Mouse (Mus musculus): ENCODE measurements around the gene Cyp2j12. TPM values are rescaled to one million over a fixed set of nuclear protein-coding genes. Genes with fewer than 3 reads are reported as not detected.
"Not testable (repeated sequence)": the region's sequence is repeated elsewhere in the genome, so short reads cannot be mapped to it uniquely, and the experiment has no call there.

Gene Cyp2j12
- total RNA-seq (2018; cell fraction: chromatin; rRNA removed) = not detected
- not detected for total RNA-seq (2018; cell fraction: cytosol; rRNA removed)
- not detected for total RNA-seq (2018; cell fraction: nucleus; rRNA removed)
- not detected in 3 replicates for polyA plus RNA-seq (2018)

DNA sequence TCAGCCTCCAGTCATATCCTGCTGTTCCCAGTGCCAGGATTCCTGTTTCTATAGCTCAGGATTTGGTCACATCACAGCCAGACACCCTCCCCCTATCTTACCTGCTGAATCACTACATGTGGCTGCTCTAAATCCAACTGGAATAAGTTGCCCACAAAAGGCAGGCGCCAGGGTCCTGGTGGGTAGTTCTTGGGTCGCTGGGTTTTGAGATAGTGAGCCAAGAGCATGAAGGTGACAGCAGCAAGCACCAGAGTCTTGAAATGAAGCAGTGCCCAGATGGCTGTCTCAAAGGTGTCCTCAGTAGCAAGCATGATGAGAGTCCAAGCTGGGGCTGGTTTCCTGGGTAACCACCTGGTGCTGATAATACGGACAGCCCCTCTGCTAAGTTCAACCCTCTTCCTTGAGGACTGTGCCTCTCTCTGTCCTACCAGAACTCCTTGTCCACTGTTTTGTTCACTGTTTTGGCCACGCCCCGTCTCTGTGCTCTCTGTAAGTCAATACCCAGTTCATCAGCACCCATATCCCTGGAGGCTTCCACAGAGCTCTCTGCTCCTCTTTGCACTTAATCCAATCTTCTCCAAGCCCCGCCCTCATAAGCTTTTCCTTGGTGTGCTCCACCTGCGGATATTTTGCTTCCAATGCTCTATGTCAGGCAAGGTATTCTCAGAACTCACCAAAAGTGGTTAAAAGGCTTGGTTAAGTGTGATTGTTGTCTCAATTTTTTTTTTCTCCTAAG lies at the start of gene Cyp2j12:
Cyp2j12 (minus strand) TSS at position 421 of the 736 bp plus-strand sequence.
- H3K4me3 ChIP-seq (ENCODE audit: inconsistent target) = no peak within 1 kb of the TSS
- H3K27ac ChIP-seq = no peak within 1 kb of the TSS
- WGBS (ENCODE audit: missing documents) = 93% methylated on average over 5 of the region's 7 CpGs
- H3K36me3 ChIP-seq (ENCODE audit: inconsistent target) = no peaks in the 10 kb centered on the region
- no peaks in the 10 kb centered on the region for H3K79me2 ChIP-seq (ENCODE audit: inconsistent target)

DNA sequence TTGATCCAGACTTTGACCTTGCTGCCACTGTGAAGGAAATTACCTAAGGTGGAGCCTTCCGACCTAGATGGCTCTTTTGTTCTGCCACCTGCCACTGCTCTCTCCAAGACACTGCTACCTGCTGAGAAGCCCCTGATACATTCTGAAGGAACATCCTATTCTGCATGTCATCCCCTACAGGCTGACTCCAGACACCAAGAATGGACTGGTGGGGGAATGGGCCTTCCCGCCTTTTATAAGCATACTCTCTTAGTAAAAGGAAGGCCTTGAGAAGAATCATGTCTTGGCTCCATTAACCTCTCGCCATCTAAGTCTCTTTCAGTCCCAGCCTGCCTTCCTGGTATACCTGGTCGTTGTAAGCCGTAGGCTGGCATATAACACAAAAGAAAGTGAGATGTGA lies 48.4 kb upstream of the Cyp2j12 start:
- H3K79me2 ChIP-seq (ENCODE audit: inconsistent target); H3K36me3 ChIP-seq (ENCODE audit: inconsistent target); H3K27ac ChIP-seq; H3K4me3 ChIP-seq (ENCODE audit: inconsistent target): not testable (repeated sequence)
- WGBS (ENCODE audit: missing documents) = 91% methylated on average over 5 of the region's 5 CpGs

DNA sequence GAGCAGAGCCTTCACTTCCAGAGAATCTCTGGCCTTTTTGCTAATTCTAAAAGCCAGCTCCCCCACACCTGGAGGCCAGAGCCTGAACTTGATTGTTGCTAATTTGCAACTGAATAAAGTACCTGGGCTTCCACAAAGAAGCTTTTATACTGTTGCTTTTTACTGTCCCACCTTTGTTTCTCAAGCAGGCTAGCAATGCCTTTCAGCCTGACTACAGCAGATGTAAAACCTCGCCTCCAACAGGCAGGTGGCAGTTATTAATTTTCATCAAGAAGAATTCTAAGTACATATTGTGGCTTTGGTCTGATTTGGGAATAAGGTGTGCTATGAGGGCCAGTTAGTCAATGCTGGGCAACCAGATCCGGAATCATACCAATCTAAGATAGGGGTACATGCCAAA lies 47.7 kb upstream of the Cyp2j12 start:
- 80% methylated on average over 1 of the region's 2 CpGs for WGBS (ENCODE audit: missing documents)
- H3K4me3 ChIP-seq (ENCODE audit: inconsistent target) = not testable (repeated sequence)

DNA sequence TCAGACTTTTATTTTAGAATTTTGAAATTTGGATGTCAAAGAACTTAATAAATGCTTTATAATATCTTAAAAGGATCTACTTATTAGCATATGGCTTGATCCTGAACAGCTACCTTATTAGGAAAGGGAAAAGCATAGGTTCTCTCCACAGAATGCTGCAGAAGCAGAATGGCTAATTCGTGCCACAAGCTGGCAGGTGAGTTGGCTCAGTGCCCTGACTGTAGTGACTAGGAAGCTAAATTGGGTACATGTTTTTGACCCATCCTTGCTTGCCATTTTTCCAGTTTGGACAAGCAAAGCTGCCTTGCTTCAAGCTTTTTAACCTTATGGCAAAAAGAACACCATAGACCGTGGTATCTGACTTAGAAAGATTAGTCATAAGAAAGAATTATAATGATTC lies 47.2 kb upstream of the Cyp2j12 start:
- WGBS (ENCODE audit: missing documents) = 87% methylated on average over 2 of the region's 2 CpGs

More for the DNA sequence above, 47.7 kb upstream of the Cyp2j12 start:
- not testable (repeated sequence) for H3K27ac ChIP-seq; H3K36me3 ChIP-seq (ENCODE audit: inconsistent target); H3K79me2 ChIP-seq (ENCODE audit: inconsistent target)

DNA sequence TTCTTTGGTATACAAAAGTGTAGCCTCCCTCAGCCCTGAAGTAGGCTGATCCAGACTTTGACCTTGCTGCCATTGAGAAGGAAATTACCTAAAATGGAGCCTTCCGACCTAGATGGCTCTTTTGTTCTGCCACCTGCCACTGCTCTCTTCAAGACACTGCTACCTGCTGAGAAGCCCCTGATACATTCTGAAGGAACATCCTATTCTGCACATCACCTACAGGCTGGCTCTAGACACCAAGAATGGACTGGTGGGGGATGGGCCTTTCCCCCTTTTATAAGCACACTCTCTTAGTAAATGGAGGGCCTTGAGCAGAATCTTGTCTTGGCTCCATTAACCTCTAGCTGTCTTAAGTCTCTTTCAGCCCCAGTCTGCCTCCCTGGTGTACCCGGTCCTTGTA lies 43.8 kb upstream of the Cyp2j12 start:
- WGBS (ENCODE audit: missing documents) = 100% methylated on average over 2 of the region's 2 CpGs
- not testable (repeated sequence) for H3K27ac ChIP-seq; H3K79me2 ChIP-seq (ENCODE audit: inconsistent target); H3K36me3 ChIP-seq (ENCODE audit: inconsistent target); H3K4me3 ChIP-seq (ENCODE audit: inconsistent target)

More for the DNA sequence above, 47.2 kb upstream of the Cyp2j12 start:
- H3K79me2 ChIP-seq (ENCODE audit: inconsistent target); H3K4me3 ChIP-seq (ENCODE audit: inconsistent target); H3K27ac ChIP-seq; H3K36me3 ChIP-seq (ENCODE audit: inconsistent target): not testable (repeated sequence)

DNA sequence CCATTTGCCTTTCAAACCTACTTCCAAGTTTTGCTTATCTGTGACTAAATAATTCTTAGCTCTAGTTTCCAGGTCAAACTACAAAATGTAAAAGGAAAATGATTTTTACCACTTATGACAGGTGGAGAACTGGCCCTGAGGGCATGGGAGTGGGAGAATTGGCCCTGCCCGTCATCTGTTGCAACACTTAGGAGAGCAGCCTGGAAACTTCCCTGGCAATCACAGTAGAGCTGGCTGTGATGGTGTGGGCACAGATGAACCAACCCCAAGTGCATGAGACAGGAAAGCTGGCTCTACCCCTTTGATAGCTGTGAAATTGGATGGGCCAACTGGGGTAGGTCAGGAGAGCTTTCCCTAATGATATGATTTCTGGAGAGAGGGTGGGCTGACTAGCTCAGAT lies 21.9 kb upstream of the Cyp2j12 start:
- no peak overlapping the region for H3K27ac ChIP-seq
- no peak overlapping the region for H3K4me3 ChIP-seq (ENCODE audit: inconsistent target)
- 100% methylated on average over 1 of the region's 1 CpGs for WGBS (ENCODE audit: missing documents)
- H3K36me3 ChIP-seq (ENCODE audit: inconsistent target) = no peaks in the 10 kb centered on the region
- no peaks in the 10 kb centered on the region for H3K79me2 ChIP-seq (ENCODE audit: inconsistent target)

DNA sequence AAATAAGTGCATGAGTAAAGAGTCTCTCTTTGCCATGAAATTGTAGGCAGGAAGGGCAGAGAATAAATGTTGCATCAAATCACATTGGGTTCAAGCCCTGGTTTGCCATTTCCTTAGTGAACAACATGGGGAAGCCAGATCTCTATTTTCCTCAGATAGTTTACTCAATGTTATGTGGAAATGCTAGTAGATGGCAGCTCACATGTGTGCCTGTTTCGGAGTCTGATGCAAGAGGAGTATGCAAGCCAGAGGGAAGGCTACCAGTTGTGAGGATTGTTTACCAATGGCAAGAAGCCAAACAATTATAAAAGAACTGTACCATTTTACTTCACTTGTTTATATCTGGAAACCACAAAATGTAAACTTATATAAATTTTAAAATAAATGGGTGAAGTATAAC lies 20.6 kb upstream of the Cyp2j12 start:
- WGBS (ENCODE audit: missing documents) = 80% methylated on average over 1 of the region's 1 CpGs
- no peaks in the 10 kb centered on the region for H3K36me3 ChIP-seq (ENCODE audit: inconsistent target)
- no peaks in the 10 kb centered on the region for H3K79me2 ChIP-seq (ENCODE audit: inconsistent target)
- no peak overlapping the region for H3K27ac ChIP-seq
- no peak overlapping the region for H3K4me3 ChIP-seq (ENCODE audit: inconsistent target)

DNA sequence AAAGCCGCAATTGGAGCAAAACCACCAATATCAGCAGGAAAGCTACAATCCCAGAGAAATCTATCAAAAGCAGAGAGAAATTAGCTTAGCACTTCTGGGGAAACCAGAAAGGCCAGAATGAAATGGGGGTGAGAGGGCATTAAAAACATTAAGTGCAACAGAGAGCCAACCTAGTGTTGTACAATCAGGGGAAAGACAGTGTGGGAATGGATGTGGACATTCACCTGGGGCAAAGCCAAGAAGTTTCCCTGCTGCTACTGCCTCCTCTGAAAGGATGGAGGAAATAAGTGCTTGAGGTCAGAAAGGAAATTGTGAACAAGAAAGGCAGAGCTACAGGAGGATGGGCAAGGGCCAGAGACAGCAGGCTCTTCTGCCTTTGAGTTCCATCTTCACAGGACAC lies 1.7 kb downstream of the Cyp2j12 start:
- Histone ChIP-seq H3K36me3 (ENCODE audit: inconsistent target) (no peaks in the 10 kb centered on the region), H3K4me3 (ENCODE audit: inconsistent target) (no peak overlapping the region), H3K79me2 (ENCODE audit: inconsistent target) (no peaks in the 10 kb centered on the region), H3K27ac (no peak overlapping the region)
- WGBS (ENCODE audit: missing documents) = 93% methylated on average over 1 of the region's 1 CpGs

DNA sequence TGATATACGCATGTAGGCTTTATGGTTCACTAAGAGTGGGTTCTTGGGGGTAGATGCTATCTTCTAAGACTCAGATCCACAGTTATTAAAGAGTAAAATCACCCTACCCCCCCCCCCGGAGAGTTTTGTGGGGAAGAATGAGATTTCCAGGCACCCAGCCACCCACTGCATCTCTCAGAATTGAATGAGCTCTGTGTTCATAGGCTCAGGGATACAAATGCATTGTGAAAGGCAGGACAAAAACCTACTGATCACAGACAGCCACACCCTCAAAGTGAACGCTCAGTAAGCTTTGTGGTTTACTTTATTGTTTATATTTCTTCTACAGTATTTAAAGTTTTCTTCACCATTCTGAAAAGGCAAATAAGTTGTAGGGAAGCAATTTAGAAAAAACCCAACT lies 6.7 kb downstream of the Cyp2j12 start:
- WGBS (ENCODE audit: missing documents) = 82% methylated on average over 3 of the region's 3 CpGs
- Histone ChIP-seq H3K36me3 (ENCODE audit: inconsistent target) (no peaks in the 10 kb centered on the region), H3K27ac (no peak overlapping the region), H3K4me3 (ENCODE audit: inconsistent target) (no peak overlapping the region), H3K79me2 (ENCODE audit: inconsistent target) (no peaks in the 10 kb centered on the region)

DNA sequence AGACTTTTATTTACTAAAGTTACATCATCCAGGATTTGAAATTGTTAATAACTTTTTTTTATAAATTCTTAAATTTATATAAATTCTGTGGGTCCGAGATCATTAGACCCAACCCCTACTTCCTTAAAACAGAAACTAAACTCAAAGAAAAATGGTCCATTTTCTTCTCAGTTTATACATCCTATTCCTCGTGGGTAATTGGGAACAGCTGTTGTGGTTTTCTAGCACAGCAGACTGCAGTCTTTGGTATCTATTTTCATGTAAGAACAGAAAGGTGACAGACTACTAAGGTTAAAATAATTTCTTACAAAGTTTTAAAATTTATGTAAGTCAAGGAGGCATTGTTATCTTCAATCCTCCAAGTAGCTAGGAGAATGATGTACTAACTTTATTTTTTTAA lies 44.1 kb downstream of the Cyp2j12 start:
- no peaks in the 10 kb centered on the region for H3K36me3 ChIP-seq (ENCODE audit: inconsistent target)
- no peaks in the 10 kb centered on the region for H3K79me2 ChIP-seq (ENCODE audit: inconsistent target)
- no peak overlapping the region for H3K4me3 ChIP-seq (ENCODE audit: inconsistent target)
- no peak overlapping the region for H3K27ac ChIP-seq
- 50% methylated on average over 2 of the region's 2 CpGs for WGBS (ENCODE audit: missing documents)

DNA sequence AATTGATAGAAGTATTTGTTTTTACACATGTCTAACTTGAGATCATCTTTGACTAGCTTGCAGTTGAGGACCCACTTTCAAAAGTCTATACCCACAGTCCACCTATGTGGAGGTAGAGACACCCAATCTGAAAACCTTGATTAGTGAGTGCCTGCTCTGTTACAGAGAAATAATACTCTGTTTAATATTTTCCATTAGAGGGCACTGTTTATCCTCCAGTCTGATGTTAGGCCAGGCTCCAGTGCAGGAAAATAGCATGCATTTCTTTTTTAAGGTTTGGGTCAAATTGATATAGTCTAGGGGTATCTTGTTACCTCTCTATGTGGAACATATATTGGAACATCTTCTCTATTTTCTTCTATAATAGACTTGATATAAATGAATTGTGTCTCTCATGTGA lies 49.1 kb downstream of the Cyp2j12 start:
- H3K79me2 ChIP-seq (ENCODE audit: inconsistent target) = no peaks in the 10 kb centered on the region
- no peaks in the 10 kb centered on the region for H3K36me3 ChIP-seq (ENCODE audit: inconsistent target)
- no peak overlapping the region for H3K4me3 ChIP-seq (ENCODE audit: inconsistent target)
- H3K27ac ChIP-seq = no peak overlapping the region

DNA sequence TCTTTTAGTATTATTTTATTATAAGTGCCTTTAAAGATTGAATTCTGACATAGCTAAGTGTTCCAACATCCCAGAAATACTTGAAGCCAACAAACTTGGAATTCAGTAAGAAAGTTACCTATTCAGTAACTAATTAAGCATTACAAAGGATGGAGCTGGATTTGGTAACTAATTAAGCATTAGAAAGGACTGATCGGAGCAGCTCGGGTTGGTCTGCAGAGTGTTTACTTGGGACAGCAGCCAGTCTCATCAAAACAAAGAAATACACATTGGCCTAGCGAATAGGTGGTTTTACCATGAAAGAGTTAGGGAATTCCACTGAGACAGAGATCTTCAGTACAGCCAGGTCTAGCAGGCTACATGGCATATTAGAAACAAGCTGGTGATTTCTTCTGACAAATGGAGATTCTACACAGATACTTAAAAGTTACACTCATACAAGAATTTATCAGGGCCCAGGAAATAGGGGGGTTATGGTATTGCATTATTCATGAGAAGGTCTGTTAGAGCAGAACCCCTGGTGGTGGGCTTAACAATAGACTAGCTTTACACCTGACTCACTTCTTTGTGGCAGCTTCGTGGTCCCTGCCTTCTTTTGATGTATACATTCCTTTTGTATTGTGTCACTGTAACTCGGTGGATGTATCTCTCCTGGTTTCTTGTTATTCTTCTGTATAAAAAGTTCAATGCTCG lies 51.5 kb downstream of the Cyp2j12 start:
- WGBS (ENCODE audit: missing documents) = 76% methylated on average over 6 of the region's 6 CpGs
- H3K36me3 ChIP-seq (ENCODE audit: inconsistent target); H3K79me2 ChIP-seq (ENCODE audit: inconsistent target); H3K27ac ChIP-seq; H3K4me3 ChIP-seq (ENCODE audit: inconsistent target): not testable (repeated sequence)

DNA sequence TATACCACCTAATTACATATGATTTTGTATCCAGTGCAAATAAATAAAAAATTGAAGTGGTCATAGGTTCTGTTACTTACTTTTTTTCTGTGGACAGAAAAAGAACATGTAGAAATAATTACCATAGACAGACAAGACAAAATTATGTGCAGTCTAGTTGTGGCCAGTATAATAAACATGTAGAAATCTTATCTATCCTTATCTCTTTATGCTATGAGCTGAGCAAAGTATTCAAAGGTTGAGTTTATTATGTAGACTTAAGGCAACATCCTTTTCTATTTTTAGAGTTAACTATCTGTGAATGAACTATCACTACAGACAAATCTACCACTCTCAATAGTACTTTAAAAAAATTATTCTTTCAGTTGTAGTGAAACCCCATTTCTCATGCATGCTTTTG lies 62.6 kb downstream of the Cyp2j12 start:
- Histone ChIP-seq H3K27ac (no peak overlapping the region), H3K36me3 (ENCODE audit: inconsistent target) (no peaks in the 10 kb centered on the region), H3K4me3 (ENCODE audit: inconsistent target) (no peak overlapping the region), H3K79me2 (ENCODE audit: inconsistent target) (no peaks in the 10 kb centered on the region)

DNA sequence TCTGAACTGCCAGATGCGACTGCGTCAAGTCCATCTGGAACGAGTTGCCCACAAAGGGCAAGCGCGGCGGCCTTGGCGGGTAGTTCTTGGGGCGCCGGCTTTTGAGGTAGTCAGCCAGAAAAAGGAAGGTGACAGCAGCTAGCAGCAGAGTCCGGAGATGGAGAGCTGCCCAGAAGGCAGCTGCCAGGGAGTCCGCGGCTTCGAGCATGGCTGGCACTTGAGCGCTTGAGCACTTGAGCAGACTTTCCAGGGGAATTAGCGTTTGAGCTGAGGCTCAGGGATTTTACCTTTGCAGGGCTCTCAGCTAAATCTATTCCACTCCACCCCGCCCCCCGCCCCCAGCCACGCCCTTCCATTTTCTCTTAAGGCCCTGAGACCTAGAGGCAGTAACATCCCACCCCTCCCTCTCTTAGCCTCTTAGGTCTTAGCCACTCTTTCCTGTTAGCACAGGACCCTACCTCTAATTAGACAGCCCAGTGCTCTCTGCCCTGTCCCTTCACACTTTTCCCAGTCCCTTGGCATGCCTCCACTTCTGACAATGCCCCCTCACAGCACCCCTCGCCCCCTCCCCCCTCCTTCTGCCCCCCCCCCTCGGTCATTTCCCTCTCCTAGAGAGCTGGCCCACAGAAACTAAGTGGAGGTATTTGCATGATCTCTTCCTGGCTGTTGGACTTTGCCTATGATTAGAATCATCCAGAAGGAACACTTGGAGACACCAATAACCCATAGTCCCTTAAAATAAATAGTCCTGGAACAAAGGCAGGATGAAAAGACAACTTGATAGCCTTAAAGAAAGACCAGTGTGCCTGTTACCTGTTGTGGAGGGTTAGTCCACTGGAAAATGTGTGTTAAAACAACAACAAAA lies 63.5 kb downstream of the Cyp2j12 start, which contains the start of gene Cyp2j13:
Cyp2j13 (minus strand) TSS at position 286 of the 865 bp plus-strand sequence.
- no peak within 1 kb of the TSS for H3K27ac ChIP-seq
- H3K79me2 ChIP-seq (ENCODE audit: inconsistent target) = no peaks in the 10 kb centered on the region
- no peaks in the 10 kb centered on the region for H3K36me3 ChIP-seq (ENCODE audit: inconsistent target)
- no peak within 1 kb of the TSS for H3K4me3 ChIP-seq (ENCODE audit: inconsistent target)
- 12% methylated on average over 16 of the region's 20 CpGs for WGBS (ENCODE audit: missing documents)

DNA sequence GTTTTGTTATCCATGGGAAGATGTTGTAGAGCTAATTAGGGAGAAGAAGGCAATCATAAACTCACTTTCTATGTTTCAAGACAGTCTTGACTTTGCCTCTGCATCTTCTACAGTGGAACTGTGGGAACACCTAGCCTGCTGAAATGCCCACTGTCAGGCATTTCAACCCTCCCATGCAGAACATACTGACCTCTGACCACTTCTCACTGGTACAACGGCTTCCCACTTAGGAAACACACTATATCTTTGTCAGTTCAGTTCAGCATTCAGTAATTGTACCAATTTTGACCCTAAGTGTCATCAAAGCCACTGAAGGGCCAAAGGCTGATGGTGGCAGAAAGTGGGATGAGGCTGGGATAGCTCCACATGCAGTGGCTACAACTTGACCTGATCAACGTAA lies 78.9 kb downstream of the Cyp2j12 start:
- Histone ChIP-seq H3K79me2 (ENCODE audit: inconsistent target) (no peaks in the 10 kb centered on the region), H3K36me3 (ENCODE audit: inconsistent target) (no peaks in the 10 kb centered on the region), H3K4me3 (ENCODE audit: inconsistent target) (no peak overlapping the region), H3K27ac (no peak overlapping the region)
- WGBS (ENCODE audit: missing documents) = 63% methylated on average over 2 of the region's 2 CpGs
